Comparison of ENCODE assay signal across 18 mouse cellular contexts in genomic region chr4:119096401-119096800, GRCm38 (mm10). TPM values are rescaled to one million over a fixed set of nuclear protein-coding genes. Genes with fewer than 3 reads are reported as not detected.
A peak's percentile ranks its signal among the peaks of the same experiment; 100 is the strongest.
DNase-seq lines count a peak whose midpoint lies in the region.
"Had no signal": no experiment of that assay in that cellular context is flagged by ENCODE, and none has a peak within 500 bp of the region (broad histone marks: within the 10 kb centered on the region; RNA-seq: fewer than 3 reads in every experiment).

No protein-coding gene starts in this region.

- DNase-seq in gastrocnemius, adult 18-20 months (ENCODE audit: low spot score): peak; percentile 14
- DNase-seq in gastrocnemius, postnatal 14 days: no peak
- peak; percentile 55 for DNase-seq in kidney, postnatal 14 days
- no peak for DNase-seq in kidney, adult 18-20 months
- DNase-seq in heart, embryonic 10.5 days (ENCODE audit: low spot score): no peak
- DNase-seq in skeletal muscle tissue, adult 2 months (ENCODE audit: low read depth, low spot score): peak; percentile 30
- no peak for DNase-seq in thymus, postnatal 36 days
- DNase-seq in urinary bladder, adult 2 months (ENCODE audit: low spot score): no peak
- DNase-seq: adrenal gland, postnatal 36 days; cerebellum, adult 2 months; gastrocnemius, postnatal 36 days; liver, postnatal 0 days; lung, postnatal 36 days; spleen, adult 18-20 months had no signal

- WGBS in heart, embryonic 10.5 days: 57% methylated on average over 3 of the region's 3 CpGs

- no peak overlapping the region for H3K4me3 ChIP-seq in heart, embryonic 10.5 days
- H3K4me3 ChIP-seq: embryonic facial prominence, embryonic 12.5 days; neural tube, embryonic 12.5 days had no signal

- intact Hi-C loops in gastrocnemius, postnatal 14 days (cut with DNase I; ENCODE audit: low total_unique reads): no loop called here

- H3K27me3 ChIP-seq in heart, embryonic 10.5 days (ENCODE audit: insufficient read depth, poor library complexity, severe bottlenecking): peaks cover 10% of the 10 kb centered on the region; the same call in 1 of the 2 replicates
- H3K27me3 ChIP-seq: embryonic facial prominence, embryonic 12.5 days; neural tube, embryonic 12.5 days; Patski had no signal

- H3K4me1 ChIP-seq in heart, embryonic 10.5 days: peaks cover 37% of the 10 kb centered on the region
- H3K4me1 ChIP-seq: embryonic facial prominence, embryonic 12.5 days; neural tube, embryonic 12.5 days had no signal

- no peaks in the 10 kb centered on the region for H3K9me3 ChIP-seq in heart, embryonic 10.5 days
- H3K9me3 ChIP-seq: embryonic facial prominence, embryonic 12.5 days; neural tube, embryonic 12.5 days had no signal

- H3K36me3 ChIP-seq in heart, embryonic 10.5 days: no peaks in the 10 kb centered on the region
- H3K36me3 ChIP-seq: embryonic facial prominence, embryonic 12.5 days; neural tube, embryonic 12.5 days had no signal

- peak overlapping the region; percentile 36; the same call in 1 of the 2 replicates for H3K27ac ChIP-seq in heart, embryonic 10.5 days
- H3K27ac ChIP-seq: embryonic facial prominence, embryonic 12.5 days; kidney, postnatal 0 days; neural tube, embryonic 12.5 days had no signal

RNA-seq across cellular contexts. Expression of gene Slc2a1, which starts 12.1 kb away (rescaled TPM):
- total RNA-seq in gastrocnemius, adult 18-20 months (2021): 1 to 10 TPM; 6.2 to 7.5 TPM
- total RNA-seq in gastrocnemius, postnatal 14 days (2021): 1 to 10 TPM; 4.8 to 6.6 TPM
- polyA plus RNA-seq in heart, embryonic 10.5 days (2016; fragmentation: Nextera tagmentation; extraction: Ambion mirVana): 549 and 607 TPM in 2 replicates
- polyA plus RNA-seq in urinary bladder, adult 2 months (2012; rRNA removed): 36.2 and 38.7 TPM in 2 replicates

Comparison
In these comparisons a context has a peak if more than half of its experiments do, and no peak if none do; other contexts are left out.
1. DNase-seq: peak in gastrocnemius, adult 18-20 months (single experiment), kidney, postnatal 14 days (single experiment) and skeletal muscle tissue, adult 2 months (single experiment); none in gastrocnemius, postnatal 14 days (single experiment), kidney, adult 18-20 months (single experiment), heart, embryonic 10.5 days (single experiment), thymus, postnatal 36 days (0 of 2) and urinary bladder, adult 2 months (single experiment).